In the genomic region with DNA sequence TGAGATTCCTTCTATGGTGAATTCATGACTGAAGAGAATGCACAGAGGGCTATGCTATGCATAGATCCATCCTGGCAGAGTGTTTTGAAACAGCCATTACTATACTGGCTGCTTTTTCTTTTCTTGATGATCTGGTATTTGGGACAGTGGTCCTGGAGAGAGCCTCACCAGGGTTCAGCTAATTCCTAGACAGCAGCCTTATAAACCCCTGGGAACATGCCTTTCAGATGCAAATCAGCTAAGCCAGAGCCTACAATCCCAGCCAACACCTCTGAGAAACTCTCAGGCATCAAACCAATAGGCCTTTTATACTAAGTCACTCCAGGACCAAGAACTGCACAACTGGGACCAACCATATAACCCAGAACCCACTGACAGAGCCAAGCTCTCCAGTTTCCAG, we compare ENCODE assay signal across 14 mouse cellular contexts.
"Had no signal": no experiment of that assay in that cellular context is flagged by ENCODE, and none has a peak within 500 bp of the region (broad histone marks: within the 10 kb centered on the region; RNA-seq: fewer than 3 reads in every experiment).

No protein-coding gene starts in this region.

- H3K4me1 ChIP-seq: megakaryocyte, embryonic 14.5 days had no signal

- H3K27me3 ChIP-seq: kidney, embryonic 15.5 days; limb, embryonic 13.5 days; megakaryocyte, embryonic 14.5 days; midbrain, embryonic 12.5 days; stomach, embryonic 15.5 days had no signal

- H3K9ac ChIP-seq: kidney, embryonic 15.5 days; limb, embryonic 13.5 days; liver, embryonic 14.5 days; midbrain, embryonic 12.5 days; stomach, embryonic 15.5 days had no signal

- ATAC-seq: lung, postnatal 0 days had no signal

- H3K9me3 ChIP-seq: kidney, embryonic 15.5 days; limb, embryonic 13.5 days; megakaryocyte, embryonic 14.5 days; midbrain, embryonic 12.5 days; stomach, embryonic 15.5 days had no signal

- H3K4me3 ChIP-seq: kidney, embryonic 15.5 days; limb, embryonic 13.5 days; megakaryocyte, embryonic 14.5 days; midbrain, embryonic 12.5 days; stomach, embryonic 15.5 days had no signal

- H3K27ac ChIP-seq: kidney, embryonic 15.5 days; limb, embryonic 13.5 days; liver, embryonic 14.5 days; midbrain, embryonic 12.5 days; stomach, embryonic 15.5 days had no signal

- DNase-seq: kidney, adult 18-20 months; kidney, postnatal 14 days; left cerebral cortex, postnatal 4 days; lung, adult 18-20 months; lung, postnatal 4 days; thymus, adult 2 months; thymus, postnatal 25 days had no signal

- H3K36me3 ChIP-seq: kidney, embryonic 15.5 days; limb, embryonic 13.5 days; midbrain, embryonic 12.5 days; stomach, embryonic 15.5 days had no signal

- H3K4me2 ChIP-seq: kidney, embryonic 15.5 days; limb, embryonic 13.5 days; midbrain, embryonic 12.5 days; stomach, embryonic 15.5 days had no signal
